Mouse (Mus musculus) limb, embryonic 13.5 days (tissue): ENCODE results near the gene Cdk14. TPM values are rescaled to one million over a fixed set of nuclear protein-coding genes. Genes with fewer than 3 reads are reported as not detected.

Experiments used
- ATAC-seq: fragments of 200-750 bp; cut with Nextera tagmentation; 2 replicates; pipeline ENCODE4 v1.8.0; 2017; ENCODE audit warnings: low read depth, moderate number of reproducible peaks, moderate TSS enrichment; ENCODE audit not compliant: low FRiP score
- H3K27ac ChIP-seq: fragments of 300-500 bp; sonication (generic); 2 replicates; pipeline ENCODE4 v1.5.1; 2015; ENCODE audit warnings: inconsistent platforms, mild to moderate bottlenecking, moderate library complexity
- H3K27me3 ChIP-seq: fragments of 300-500 bp; sonication (generic); 2 replicates; pipeline ENCODE4 v1.6.1; 2015; ENCODE audit warnings: mild to moderate bottlenecking, inconsistent platforms
- H3K36me3 ChIP-seq: fragments of 300-500 bp; sonication (generic); 2 replicates; pipeline ENCODE4 v1.6.1; 2015; ENCODE audit warnings: inconsistent platforms, mild to moderate bottlenecking, moderate library complexity
- H3K4me1 ChIP-seq: fragments of 300-500 bp; sonication (generic); 2 replicates; pipeline ENCODE4 v1.6.1; 2015; ENCODE audit warnings: inconsistent platforms
- H3K4me2 ChIP-seq: fragments of 300-500 bp; sonication (generic); replicated peaks from 2 replicates; pipeline ENCODE4 v1.6.1; 2015; ENCODE audit warnings: inconsistent platforms, mild to moderate bottlenecking, moderate library complexity
- H3K4me3 ChIP-seq: fragments of 300-500 bp; sonication (generic); 2 replicates; pipeline ENCODE4 v1.5.1; 2015; ENCODE audit warnings: moderate library complexity, mild to moderate bottlenecking, inconsistent platforms
- H3K9ac ChIP-seq: fragments of 300-500 bp; sonication (generic); 2 replicates; pipeline ENCODE4 v1.6.1; 2015; ENCODE audit warnings: mild to moderate bottlenecking, inconsistent platforms
- H3K9me3 ChIP-seq: fragments of 300-500 bp; sonication (generic); 2 replicates; pipeline ENCODE4 v1.6.1; 2016; ENCODE audit warnings: inconsistent platforms
- WGBS: fragments of 180-500 bp; shearing (Covaris S2); methylation state at CpG from one replicate; pipeline ENCODE4 v1.1.7; 2015; 5-methylcytosine and 5-hydroxymethylcytosine counted together
- polyA plus RNA-seq: library from polyadenylated mRNA; unstranded; fragments of >200 nt; fragmentation: Nextera tagmentation; extraction: Ambion mirVana; gene quantifications from 2 replicates; pipeline ENCODE4 v1.2.1, GENCODE M21; 2015

Cdk14 gene
- polyA plus RNA-seq, 1 experiment from 2014 or later, result 23.2 TPM

DNA sequence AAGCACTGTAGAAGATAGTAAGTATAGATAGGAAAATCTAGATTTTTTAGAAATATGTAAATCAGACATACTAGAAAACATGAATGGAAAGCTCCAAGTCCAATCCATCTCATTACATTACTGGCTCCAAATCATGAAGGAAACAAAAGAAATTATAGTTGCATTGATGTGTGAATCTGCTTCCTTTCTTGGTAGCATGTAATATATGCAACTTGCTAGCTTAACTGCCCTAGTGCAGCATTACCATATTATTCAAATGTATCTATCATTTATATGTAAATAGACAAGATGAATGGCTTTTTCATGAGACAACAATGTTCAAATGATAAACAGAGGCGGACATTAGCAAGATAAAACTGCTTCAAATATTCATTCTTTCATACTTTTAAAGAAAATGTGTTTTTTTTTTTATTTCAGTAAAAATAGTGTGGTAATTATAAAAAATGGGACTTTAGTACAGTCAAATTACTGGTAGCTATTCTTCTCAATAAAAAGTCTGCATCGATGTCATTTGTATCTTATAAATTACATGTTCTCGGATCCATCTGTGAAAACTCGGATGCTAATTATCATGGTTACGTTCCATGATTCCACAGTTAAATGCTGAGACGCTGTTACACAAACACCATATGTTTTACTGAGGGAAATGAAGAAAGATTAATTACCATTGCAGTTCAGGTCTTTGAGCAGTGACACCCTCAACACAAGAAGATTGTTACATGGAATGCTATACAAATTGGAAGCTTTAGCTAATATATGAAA lies 285.8 kb downstream of the Cdk14 start:
- Histone ChIP-seq H3K4me2 (no peak overlapping the region), H3K4me3 (no peak overlapping the region), H3K36me3 (no peaks in the 10 kb centered on the region), H3K9me3 (no peaks in the 10 kb centered on the region), H3K4me1 (no peaks in the 10 kb centered on the region), H3K27me3 (no peaks in the 10 kb centered on the region), H3K27ac (no peak overlapping the region), H3K9ac (no peak overlapping the region)
- 80% methylated on average over 6 of the region's 6 CpGs for WGBS
- ATAC-seq, result no peak

DNA sequence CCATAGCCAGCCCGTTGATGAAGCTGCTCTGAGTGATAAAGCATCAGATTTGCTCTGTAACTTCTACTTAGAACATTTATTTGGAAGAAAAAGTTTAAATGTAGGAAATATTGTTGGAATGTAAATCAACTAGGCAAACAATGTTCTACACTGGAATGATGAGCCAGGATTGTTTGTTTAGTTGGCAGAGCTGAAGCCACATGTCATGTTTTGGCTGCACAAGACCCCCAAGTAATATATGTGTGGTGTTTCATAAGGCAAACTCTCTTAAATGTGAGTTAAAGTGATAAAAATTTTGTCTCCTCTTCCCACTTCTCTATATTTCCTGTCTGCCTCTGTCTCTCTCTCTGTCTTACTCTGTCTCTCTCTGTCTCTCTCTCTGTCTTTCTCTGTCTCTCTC lies 291.3 kb downstream of the Cdk14 start:
- no peak overlapping the region for H3K4me3 ChIP-seq
- H3K9me3 ChIP-seq, result no peaks in the 10 kb centered on the region
- ATAC-seq, result no peak
- H3K36me3 ChIP-seq, result no peaks in the 10 kb centered on the region
- no peak overlapping the region for H3K4me2 ChIP-seq
- no peaks in the 10 kb centered on the region for H3K27me3 ChIP-seq
- H3K9ac ChIP-seq, result no peak overlapping the region
- 91% methylated on average over 1 of the region's 1 CpGs for WGBS
- H3K27ac ChIP-seq, result no peak overlapping the region
- H3K4me1 ChIP-seq, result no peaks in the 10 kb centered on the region

DNA sequence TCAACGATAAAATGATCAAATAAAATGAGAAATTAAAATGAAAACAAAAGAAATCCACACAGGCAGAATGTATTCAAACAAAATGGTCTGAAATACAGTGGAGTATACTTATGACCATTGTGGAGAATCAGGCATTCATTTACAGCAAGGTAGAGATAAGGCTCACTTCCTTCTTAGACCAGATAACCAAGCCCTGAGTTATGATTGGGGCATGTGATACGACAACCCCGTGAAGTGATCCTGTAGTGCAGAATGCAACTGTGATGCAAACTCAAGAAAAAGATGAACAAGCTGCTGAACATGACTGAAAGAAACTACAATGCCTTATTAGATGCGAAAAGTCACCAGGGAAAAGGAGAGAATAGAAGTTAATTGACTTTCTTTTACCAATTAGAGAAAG lies 295.5 kb downstream of the Cdk14 start:
- Histone ChIP-seq H3K27me3 (no peaks in the 10 kb centered on the region), H3K9me3 (no peaks in the 10 kb centered on the region), H3K4me3 (no peak overlapping the region), H3K4me1 (no peaks in the 10 kb centered on the region), H3K27ac (no peak overlapping the region), H3K9ac (no peak overlapping the region), H3K4me2 (no peak overlapping the region), H3K36me3 (no peaks in the 10 kb centered on the region)
- no peak for ATAC-seq
- 89% methylated on average over 4 of the region's 4 CpGs for WGBS

DNA sequence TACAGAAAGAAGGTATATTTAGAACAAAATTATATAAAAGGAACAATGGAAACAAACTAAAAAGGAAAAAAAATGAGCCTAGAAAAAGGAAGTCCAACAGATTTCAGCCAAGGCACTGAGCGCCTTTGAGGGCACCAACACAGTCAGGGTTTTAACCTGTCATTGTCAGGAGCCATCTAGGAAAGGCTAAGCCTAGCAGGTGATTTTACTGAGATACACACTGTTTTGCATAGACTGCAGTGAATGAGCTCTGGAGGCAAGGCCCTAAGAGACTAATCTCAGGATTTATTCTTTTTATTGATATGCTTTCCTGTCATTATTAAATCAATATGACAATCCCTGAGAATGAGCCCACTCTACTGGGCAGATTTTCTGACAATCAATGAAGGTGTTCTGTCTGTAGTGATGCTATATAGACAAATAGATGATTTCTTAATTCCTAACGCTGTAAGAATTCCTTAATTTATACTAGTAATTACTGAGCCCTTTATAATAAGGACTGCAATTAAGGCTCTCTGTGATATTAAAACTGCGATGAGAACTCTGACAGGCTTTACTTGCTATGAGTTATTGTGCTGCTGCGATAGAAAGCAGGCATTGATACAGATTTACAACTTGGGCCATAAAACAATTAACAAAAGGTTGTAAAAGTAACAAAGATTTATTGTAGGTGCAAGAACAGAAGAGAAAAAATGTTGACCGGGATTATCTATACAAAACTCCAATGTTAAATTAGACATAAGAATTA lies 303.2 kb downstream of the Cdk14 start:
- Histone ChIP-seq H3K27ac (no peak overlapping the region), H3K9me3 (no peaks in the 10 kb centered on the region), H3K36me3 (no peaks in the 10 kb centered on the region), H3K9ac (no peak overlapping the region), H3K4me3 (no peak overlapping the region), H3K4me2 (no peak overlapping the region), H3K27me3 (no peaks in the 10 kb centered on the region), H3K4me1 (peaks cover 6% of the 10 kb centered on the region; the same call in 1 of the 2 replicates)
- WGBS, result 23% methylated on average over 5 of the region's 5 CpGs
- ATAC-seq, result no peak

DNA sequence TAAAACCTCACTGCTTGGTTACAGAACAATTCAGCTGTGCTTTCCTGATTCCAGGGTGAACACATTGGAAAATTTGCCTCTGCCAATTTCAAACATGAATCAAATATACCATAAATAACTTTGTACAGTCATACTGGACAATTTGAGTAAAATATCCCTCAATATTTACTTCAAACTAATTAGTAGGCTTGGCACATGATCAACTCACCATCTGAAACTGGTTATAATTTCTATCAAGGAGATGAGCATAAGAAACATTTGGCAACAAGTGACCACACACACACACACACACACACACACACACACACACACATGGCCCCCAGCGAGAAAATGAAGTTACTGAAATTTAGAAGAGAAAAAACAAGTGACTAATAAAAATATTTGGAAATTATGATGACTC lies 304.6 kb downstream of the Cdk14 start:
- Histone ChIP-seq H3K27ac (no peak overlapping the region), H3K27me3 (no peaks in the 10 kb centered on the region), H3K4me3 (no peak overlapping the region), H3K36me3 (no peaks in the 10 kb centered on the region), H3K9me3 (no peaks in the 10 kb centered on the region), H3K4me1 (peaks cover 6% of the 10 kb centered on the region; the same call in 1 of the 2 replicates), H3K4me2 (no peak overlapping the region), H3K9ac (no peak overlapping the region)
- WGBS, result 71% methylated on average over 1 of the region's 1 CpGs
- no peak for ATAC-seq

DNA sequence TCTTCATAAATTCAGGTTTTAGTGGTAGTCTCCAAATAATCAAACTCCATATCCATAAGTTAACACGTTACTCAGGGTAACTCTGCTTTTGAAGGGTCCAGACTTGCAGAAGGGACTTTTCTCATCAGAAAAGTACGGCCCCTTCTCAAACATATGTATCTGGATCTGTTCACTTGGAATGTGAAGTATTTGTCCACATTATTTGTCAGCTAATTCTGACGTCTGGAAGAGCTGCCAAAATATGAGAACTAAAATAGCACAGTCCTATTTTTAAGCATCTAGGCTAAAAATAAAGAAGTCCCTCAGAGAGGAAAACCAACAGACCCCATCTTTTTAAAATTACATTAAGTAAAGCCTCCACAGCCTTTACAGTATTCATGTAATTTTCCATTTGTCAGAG lies 310.5 kb downstream of the Cdk14 start:
- Histone ChIP-seq H3K4me2 (no peak overlapping the region), H3K36me3 (no peaks in the 10 kb centered on the region), H3K4me3 (no peak overlapping the region), H3K9ac (no peak overlapping the region), H3K27me3 (no peaks in the 10 kb centered on the region), H3K27ac (no peak overlapping the region), H3K9me3 (no peaks in the 10 kb centered on the region), H3K4me1 (peaks cover 6% of the 10 kb centered on the region; the same call in 1 of the 2 replicates)
- no peak for ATAC-seq
- WGBS, result 52% methylated on average over 3 of the region's 3 CpGs

DNA sequence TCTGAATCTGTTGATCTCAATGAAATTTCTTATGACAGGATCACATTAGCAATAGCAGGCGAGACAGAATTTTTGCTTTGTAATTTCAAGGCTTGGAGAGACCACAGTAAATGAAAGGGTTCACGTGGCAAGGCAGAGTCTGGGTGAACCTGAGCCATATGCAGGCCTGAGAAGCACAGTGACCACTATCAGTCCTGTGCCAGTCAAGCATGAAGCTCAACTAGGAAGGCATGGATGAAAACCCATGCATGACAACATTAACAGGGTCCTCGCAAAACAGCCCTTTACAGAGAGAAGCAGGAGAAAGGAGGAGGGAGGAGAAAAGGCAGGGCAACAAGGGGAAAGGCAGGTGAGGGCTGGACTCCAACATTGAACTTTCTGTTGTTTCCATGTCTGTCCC lies 311.1 kb downstream of the Cdk14 start:
- Histone ChIP-seq H3K4me2 (no peak overlapping the region), H3K36me3 (no peaks in the 10 kb centered on the region), H3K27ac (no peak overlapping the region), H3K4me1 (peaks cover 6% of the 10 kb centered on the region; the same call in 1 of the 2 replicates), H3K9me3 (no peaks in the 10 kb centered on the region), H3K9ac (no peak overlapping the region), H3K4me3 (no peak overlapping the region), H3K27me3 (no peaks in the 10 kb centered on the region)
- WGBS, result 85% methylated on average over 3 of the region's 3 CpGs
- no peak for ATAC-seq

DNA sequence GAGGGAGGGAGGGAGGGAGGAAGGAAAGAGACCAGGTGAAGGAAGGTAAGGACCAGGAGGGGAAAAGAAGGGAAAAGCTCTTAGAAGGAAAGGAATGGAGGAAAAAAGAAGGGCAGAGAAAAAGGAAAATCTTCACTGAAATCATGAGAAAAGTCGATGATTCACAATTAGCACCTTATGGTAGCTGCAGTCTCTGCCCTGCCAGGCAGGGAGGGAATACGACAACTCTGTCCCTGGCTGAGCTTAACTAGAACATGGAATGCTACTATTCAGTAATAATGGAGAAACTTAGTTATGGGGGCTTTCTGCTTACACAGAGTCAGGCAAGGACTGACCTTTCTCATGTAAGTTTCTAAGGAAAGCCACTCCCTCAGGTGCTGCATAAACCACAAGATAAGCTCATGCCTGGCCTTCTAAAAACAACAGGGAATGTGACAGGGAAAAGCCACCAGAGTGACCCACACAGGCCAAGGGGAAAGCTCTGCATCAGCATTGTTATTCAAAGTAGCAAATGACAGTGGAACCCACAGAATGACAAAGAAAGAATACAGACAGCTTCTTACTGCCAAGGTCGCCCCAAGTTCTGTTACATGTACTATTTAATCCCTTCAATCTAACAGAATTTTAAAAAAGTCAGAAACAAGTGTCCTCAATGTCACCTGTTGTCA lies 323.7 kb downstream of the Cdk14 start:
- H3K27me3 ChIP-seq, result no peaks in the 10 kb centered on the region
- H3K4me3 ChIP-seq, result no peak overlapping the region
- H3K9ac ChIP-seq, result no peak overlapping the region
- no peak overlapping the region for H3K4me2 ChIP-seq
- ATAC-seq, result no peak
- H3K4me1 ChIP-seq, result no peaks in the 10 kb centered on the region
- H3K9me3 ChIP-seq, result no peaks in the 10 kb centered on the region
- no peaks in the 10 kb centered on the region for H3K36me3 ChIP-seq
- H3K27ac ChIP-seq, result no peak overlapping the region
- 73% methylated on average over 3 of the region's 3 CpGs for WGBS

DNA sequence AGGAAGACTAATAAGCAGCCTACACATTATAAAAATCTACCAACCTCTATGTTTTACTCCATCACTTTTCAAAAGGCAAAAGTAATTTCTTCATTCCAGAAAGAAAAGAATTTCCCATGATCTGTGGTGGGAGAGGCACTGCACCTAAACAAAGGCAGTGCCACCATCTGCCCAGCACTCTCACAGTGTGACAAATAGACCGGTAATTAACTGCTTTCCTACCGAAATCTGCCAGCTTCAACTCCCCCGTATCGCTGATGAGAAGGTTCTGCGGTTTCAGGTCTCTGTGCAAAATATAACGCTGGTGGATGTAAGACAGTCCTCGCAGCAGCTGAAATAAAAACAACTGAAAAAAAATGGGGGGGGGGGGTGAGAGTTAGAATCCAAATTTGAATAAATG lies 327.4 kb downstream of the Cdk14 start:
- Histone ChIP-seq H3K27ac (no peak overlapping the region), H3K4me2 (no peak overlapping the region), H3K36me3 (no peaks in the 10 kb centered on the region), H3K4me1 (no peaks in the 10 kb centered on the region), H3K9me3 (no peaks in the 10 kb centered on the region), H3K27me3 (no peaks in the 10 kb centered on the region), H3K4me3 (no peak overlapping the region), H3K9ac (no peak overlapping the region)
- ATAC-seq, result no peak
- 80% methylated on average over 7 of the region's 7 CpGs for WGBS

DNA sequence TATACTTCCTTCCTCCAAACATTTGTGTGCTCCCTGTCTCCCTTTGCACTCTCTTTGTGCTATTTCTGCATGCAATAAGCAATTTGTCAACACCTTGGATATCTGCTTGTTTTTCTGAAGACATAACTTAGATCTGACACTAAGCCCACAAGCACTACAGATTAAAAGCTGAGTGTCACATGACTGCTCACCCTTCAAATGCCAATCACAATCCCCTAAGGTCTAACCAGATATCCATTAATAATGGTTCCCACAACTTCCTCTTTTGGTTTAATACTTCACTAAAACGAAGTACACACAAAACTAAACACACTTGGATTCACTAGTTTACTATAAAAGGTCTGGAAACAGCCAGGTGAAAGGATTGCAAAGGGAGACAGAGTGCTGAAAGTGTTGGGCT lies 348.6 kb downstream of the Cdk14 start:
- H3K36me3 ChIP-seq, result peaks cover 6% of the 10 kb centered on the region; the same call in 1 of the 2 replicates
- ATAC-seq, result no peak
- 72% methylated on average over 1 of the region's 1 CpGs for WGBS

DNA sequence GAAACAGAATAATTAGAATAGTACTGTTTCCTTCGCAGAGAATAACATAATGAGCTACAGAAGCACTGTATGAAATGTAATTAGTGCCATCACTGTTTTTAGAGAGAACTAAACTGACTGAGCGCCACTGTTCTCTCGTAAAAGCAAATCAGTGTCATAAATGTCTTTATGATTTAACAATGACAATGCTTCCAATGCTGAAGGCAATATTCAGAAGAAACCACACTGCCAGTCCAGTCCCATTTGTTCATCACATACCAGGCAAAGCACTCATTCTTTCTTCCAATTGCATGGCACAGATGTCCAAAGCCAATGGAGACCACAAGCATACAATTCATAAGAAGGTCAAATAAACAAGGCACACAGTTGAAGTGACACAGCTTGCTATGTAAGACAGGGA lies 355.4 kb downstream of the Cdk14 start:
- Histone ChIP-seq H3K27ac (no peak overlapping the region), H3K9ac (no peak overlapping the region), H3K9me3 (no peaks in the 10 kb centered on the region), H3K36me3 (no peaks in the 10 kb centered on the region), H3K4me1 (no peaks in the 10 kb centered on the region), H3K4me3 (no peak overlapping the region), H3K4me2 (no peak overlapping the region), H3K27me3 (no peaks in the 10 kb centered on the region)
- 71% methylated on average over 3 of the region's 3 CpGs for WGBS
- no peak for ATAC-seq

More for the DNA sequence above, 348.6 kb downstream of the Cdk14 start:
- H3K9me3 ChIP-seq, result no peaks in the 10 kb centered on the region
- H3K27me3 ChIP-seq, result no peaks in the 10 kb centered on the region
- H3K9ac ChIP-seq, result no peak overlapping the region
- no peaks in the 10 kb centered on the region for H3K4me1 ChIP-seq
- H3K4me3 ChIP-seq, result no peak overlapping the region
- H3K27ac ChIP-seq, result no peak overlapping the region
- H3K4me2 ChIP-seq, result no peak overlapping the region

DNA sequence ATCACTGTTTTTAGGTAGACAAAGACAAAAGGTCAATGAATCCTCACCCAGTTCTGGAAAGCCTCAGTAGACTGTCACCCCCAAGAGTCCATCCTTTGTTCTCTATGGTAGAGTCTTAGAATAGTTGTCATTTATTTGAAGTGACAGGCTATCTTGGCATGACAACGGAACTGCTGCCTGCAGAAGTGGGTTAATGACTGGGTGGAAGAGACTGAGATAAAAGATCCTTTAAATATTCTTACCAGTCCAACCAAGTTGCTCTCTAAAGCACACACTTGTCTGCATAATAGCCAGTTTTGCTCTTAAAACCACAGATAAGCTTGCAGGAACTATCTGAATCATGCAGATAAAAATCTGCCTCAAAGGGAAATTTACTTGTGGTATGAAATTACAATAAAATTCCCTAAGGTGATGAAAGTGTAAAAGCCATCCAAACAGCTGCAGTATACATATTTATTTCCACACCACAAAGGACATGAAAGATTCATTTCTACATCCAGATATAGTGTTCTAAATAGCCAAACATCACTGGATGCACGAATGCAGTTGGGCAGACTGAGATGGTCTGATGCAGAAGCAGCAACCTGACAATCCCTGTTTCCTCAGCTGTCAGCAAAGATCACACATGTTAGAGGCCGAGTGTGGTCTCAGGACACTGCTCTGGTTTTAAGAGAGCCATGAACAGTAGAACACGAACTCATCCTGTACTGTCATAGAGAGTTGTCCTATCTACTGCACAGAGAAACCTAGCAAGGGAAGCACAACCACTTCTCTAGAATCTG lies 363.8 kb downstream of the Cdk14 start:
- Histone ChIP-seq H3K27ac (no peak overlapping the region), H3K36me3 (no peaks in the 10 kb centered on the region), H3K9me3 (no peaks in the 10 kb centered on the region), H3K4me2 (no peak overlapping the region), H3K4me3 (no peak overlapping the region), H3K9ac (no peak overlapping the region), H3K27me3 (no peaks in the 10 kb centered on the region), H3K4me1 (no peaks in the 10 kb centered on the region)
- ATAC-seq, result no peak
- WGBS, result 65% methylated on average over 4 of the region's 4 CpGs
